Mouse (Mus musculus): ENCODE measurements around the gene Fra10ac1. TPM values are rescaled to one million over a fixed set of nuclear protein-coding genes. Genes with fewer than 3 reads are reported as not detected.

Fra10ac1 gene
- polyA plus RNA-seq, 1 experiment from 2014 or later, result 35.4 TPM

- 57% methylated on average over 12 of the region's 12 CpGs for WGBS
- H3K4me2 ChIP-seq (ENCODE audit: low read depth, low read length), result no peak overlapping the region
- H3K4me3 ChIP-seq (replicated peaks; ENCODE audit: low read length), result no peak overlapping the region
- no peak for ATAC-seq (ENCODE audit: insufficient read depth, low FRiP score)
- no peaks in the 10 kb centered on the region for H3K27me3 ChIP-seq (ENCODE audit: control insufficient read depth, insufficient read depth, low read length)
- H3K4me1 ChIP-seq (ENCODE audit: control insufficient read depth, insufficient read depth, low read length), result no peaks in the 10 kb centered on the region
- H3K9ac ChIP-seq (ENCODE audit: low read length), result no peak overlapping the region
- H3K27ac ChIP-seq (ENCODE audit: low read length), result no peak overlapping the region
- no peaks in the 10 kb centered on the region for H3K9me3 ChIP-seq (replicated peaks; ENCODE audit: control insufficient read depth, low read length)
- H3K36me3 ChIP-seq (ENCODE audit: control insufficient read depth, insufficient read depth, low read length), result no peaks in the 10 kb centered on the region
Measured at GRCm38 (mm10) chr19:38238213-38238951, 14.4 kb upstream of the Fra10ac1 start.

DNA sequence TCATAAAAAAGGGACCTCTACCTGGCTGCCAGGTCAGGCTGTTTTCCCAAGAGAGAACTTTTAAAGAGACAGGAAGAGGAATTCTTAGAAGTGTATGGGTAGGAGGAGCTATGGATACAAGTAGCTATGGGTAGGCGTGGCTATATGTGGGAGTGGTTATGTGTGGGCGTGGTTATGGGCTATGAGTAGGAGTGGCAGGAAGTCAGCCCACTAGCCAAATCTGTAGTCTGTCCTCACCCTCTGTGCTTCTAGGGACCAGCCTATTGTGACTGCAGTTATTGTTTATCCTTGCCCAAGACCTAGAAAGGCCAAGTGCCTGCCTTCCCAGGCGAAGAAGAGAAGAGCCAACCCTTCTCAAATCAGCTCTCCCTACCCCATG lies 13.9 kb upstream of the Fra10ac1 start:
- no peaks in the 10 kb centered on the region for H3K27me3 ChIP-seq (ENCODE audit: control insufficient read depth, insufficient read depth, low read length)
- no peak overlapping the region for H3K4me3 ChIP-seq (replicated peaks; ENCODE audit: low read length)
- peak; percentile 33; the same call in 1 of the 2 replicates for ATAC-seq (ENCODE audit: insufficient read depth, low FRiP score)
- no peak overlapping the region for H3K27ac ChIP-seq (ENCODE audit: low read length)
- no peaks in the 10 kb centered on the region for H3K4me1 ChIP-seq (ENCODE audit: control insufficient read depth, insufficient read depth, low read length)
- no peaks in the 10 kb centered on the region for H3K9me3 ChIP-seq (replicated peaks; ENCODE audit: control insufficient read depth, low read length)
- no peak overlapping the region for H3K9ac ChIP-seq (ENCODE audit: low read length)
- H3K36me3 ChIP-seq (ENCODE audit: control insufficient read depth, insufficient read depth, low read length), result no peaks in the 10 kb centered on the region
- no peak overlapping the region for H3K4me2 ChIP-seq (ENCODE audit: low read depth, low read length)
- WGBS, result 40% methylated on average over 3 of the region's 3 CpGs

GRCm38 (mm10) chr19:38236526-38236925 lies 12.6 kb upstream of the Fra10ac1 start:
- 69% methylated on average over 5 of the region's 5 CpGs for WGBS
- no peak overlapping the region for H3K4me3 ChIP-seq (replicated peaks; ENCODE audit: low read length)
- H3K27me3 ChIP-seq (ENCODE audit: control insufficient read depth, insufficient read depth, low read length), result no peaks in the 10 kb centered on the region
- H3K9ac ChIP-seq (ENCODE audit: low read length), result no peak overlapping the region
- H3K27ac ChIP-seq (ENCODE audit: low read length), result no peak overlapping the region
- ATAC-seq (ENCODE audit: insufficient read depth, low FRiP score), result no peak
- H3K4me2 ChIP-seq (ENCODE audit: low read depth, low read length), result no peak overlapping the region
- H3K4me1 ChIP-seq (ENCODE audit: control insufficient read depth, insufficient read depth, low read length), result no peaks in the 10 kb centered on the region
- H3K36me3 ChIP-seq (ENCODE audit: control insufficient read depth, insufficient read depth, low read length), result no peaks in the 10 kb centered on the region
- H3K9me3 ChIP-seq (replicated peaks; ENCODE audit: control insufficient read depth, low read length), result no peaks in the 10 kb centered on the region

DNA sequence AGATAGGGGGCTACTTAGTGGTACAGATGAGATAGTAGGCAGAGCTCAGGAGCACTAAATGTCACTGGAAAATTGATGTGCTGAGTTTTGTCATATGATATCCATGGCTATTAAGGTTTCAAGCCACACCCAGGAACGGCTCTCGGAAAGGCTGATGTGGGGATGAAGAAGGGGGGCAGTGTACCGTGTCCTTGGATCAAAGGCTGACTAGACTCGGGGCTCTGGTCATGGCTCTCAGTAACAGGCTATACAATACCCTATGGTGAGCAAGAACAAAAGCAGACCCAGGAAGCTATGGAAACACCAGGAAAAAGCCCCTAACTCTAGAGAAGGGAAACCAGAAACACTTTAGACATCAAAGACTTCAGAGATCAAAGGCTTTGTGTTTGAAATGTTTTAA lies 8.6 kb upstream of the Fra10ac1 start:
- Histone ChIP-seq H3K27ac (ENCODE audit: low read length) (no peak overlapping the region), H3K4me1 (ENCODE audit: control insufficient read depth, insufficient read depth, low read length) (no peaks in the 10 kb centered on the region), H3K27me3 (ENCODE audit: control insufficient read depth, insufficient read depth, low read length) (no peaks in the 10 kb centered on the region), H3K36me3 (ENCODE audit: control insufficient read depth, insufficient read depth, low read length) (no peaks in the 10 kb centered on the region), H3K9me3 (replicated peaks; ENCODE audit: control insufficient read depth, low read length) (0 out of 2 replicates have a peak, but pooled peaks cover 3% of the 10 kb centered on the region), H3K9ac (ENCODE audit: low read length) (no peak overlapping the region), H3K4me3 (replicated peaks; ENCODE audit: low read length) (no peak overlapping the region), H3K4me2 (ENCODE audit: low read depth, low read length) (no peak overlapping the region)
- 18% methylated on average over 4 of the region's 4 CpGs for WGBS
- no peak for ATAC-seq (ENCODE audit: insufficient read depth, low FRiP score)

DNA sequence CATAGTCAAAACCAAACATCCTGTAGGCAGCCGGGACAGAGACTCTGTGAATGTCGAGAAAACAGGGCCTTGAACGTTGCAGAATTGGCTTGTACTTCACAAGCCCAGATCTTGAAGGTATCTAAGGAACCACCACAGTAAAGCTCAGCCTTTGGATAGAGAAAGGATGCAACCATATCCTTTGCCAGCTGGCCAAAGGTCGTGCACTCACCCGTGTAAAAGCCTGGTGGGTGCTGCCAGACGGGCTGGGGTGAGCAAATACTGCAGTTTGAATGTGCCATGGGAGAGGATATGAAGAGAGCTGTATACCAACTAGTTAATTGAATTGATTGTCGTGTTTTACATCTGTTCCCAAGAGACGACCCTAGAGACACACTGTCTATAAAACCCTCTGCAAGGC lies 8.1 kb upstream of the Fra10ac1 start:
- WGBS, result 48% methylated on average over 8 of the region's 8 CpGs
- Histone ChIP-seq H3K4me3 (replicated peaks; ENCODE audit: low read length) (no peak overlapping the region), H3K4me1 (ENCODE audit: control insufficient read depth, insufficient read depth, low read length) (no peaks in the 10 kb centered on the region), H3K27me3 (ENCODE audit: control insufficient read depth, insufficient read depth, low read length) (no peaks in the 10 kb centered on the region), H3K9ac (ENCODE audit: low read length) (no peak overlapping the region), H3K27ac (ENCODE audit: low read length) (no peak overlapping the region), H3K4me2 (ENCODE audit: low read depth, low read length) (no peak overlapping the region), H3K9me3 (replicated peaks; ENCODE audit: control insufficient read depth, low read length) (0 out of 2 replicates have a peak, but pooled peaks cover 3% of the 10 kb centered on the region), H3K36me3 (ENCODE audit: control insufficient read depth, insufficient read depth, low read length) (no peaks in the 10 kb centered on the region)
- no peak for ATAC-seq (ENCODE audit: insufficient read depth, low FRiP score)

GRCm38 (mm10) chr19:38228699-38229098 lies 4.7 kb upstream of the Fra10ac1 start:
- Histone ChIP-seq H3K4me1 (ENCODE audit: control insufficient read depth, insufficient read depth, low read length) (no peaks in the 10 kb centered on the region), H3K4me3 (replicated peaks; ENCODE audit: low read length) (no peak overlapping the region), H3K9me3 (replicated peaks; ENCODE audit: control insufficient read depth, low read length) (0 out of 2 replicates have a peak, but pooled peaks cover 3% of the 10 kb centered on the region), H3K9ac (ENCODE audit: low read length) (no peak overlapping the region), H3K27me3 (ENCODE audit: control insufficient read depth, insufficient read depth, low read length) (no peaks in the 10 kb centered on the region), H3K27ac (ENCODE audit: low read length) (no peak overlapping the region), H3K4me2 (ENCODE audit: low read depth, low read length) (no peak overlapping the region), H3K36me3 (ENCODE audit: control insufficient read depth, insufficient read depth, low read length) (no peaks in the 10 kb centered on the region)
- ATAC-seq (ENCODE audit: insufficient read depth, low FRiP score), result no peak
- WGBS, result 54% methylated on average over 2 of the region's 2 CpGs

GRCm38 (mm10) chr19:38224685-38225060 lies 717 bp upstream of the Fra10ac1 start:
- Histone ChIP-seq H3K27me3 (ENCODE audit: control insufficient read depth, insufficient read depth, low read length) (no peaks in the 10 kb centered on the region), H3K4me3 (replicated peaks; ENCODE audit: low read length) (peak overlapping the region; percentile 72), H3K27ac (ENCODE audit: low read length) (no peak overlapping the region), H3K9ac (ENCODE audit: low read length) (peak overlapping the region; percentile 79), H3K9me3 (replicated peaks; ENCODE audit: control insufficient read depth, low read length) (0 out of 2 replicates have a peak, but pooled peaks cover 3% of the 10 kb centered on the region), H3K36me3 (ENCODE audit: control insufficient read depth, insufficient read depth, low read length) (no peaks in the 10 kb centered on the region), H3K4me1 (ENCODE audit: control insufficient read depth, insufficient read depth, low read length) (peaks cover 5% of the 10 kb centered on the region), H3K4me2 (ENCODE audit: low read depth, low read length) (peak overlapping the region; percentile 80)
- 14% methylated on average over 9 of the region's 9 CpGs for WGBS
- no peak for ATAC-seq (ENCODE audit: insufficient read depth, low FRiP score)

GRCm38 (mm10) chr19:38223356-38223904 lies 526 bp downstream of the Fra10ac1 start:
- Histone ChIP-seq H3K4me1 (ENCODE audit: control insufficient read depth, insufficient read depth, low read length) (peaks cover 5% of the 10 kb centered on the region), H3K4me2 (ENCODE audit: low read depth, low read length) (peak overlapping the region; percentile 80), H3K4me3 (replicated peaks; ENCODE audit: low read length) (peak overlapping the region; percentile 72), H3K27me3 (ENCODE audit: control insufficient read depth, insufficient read depth, low read length) (no peaks in the 10 kb centered on the region), H3K36me3 (ENCODE audit: control insufficient read depth, insufficient read depth, low read length) (peaks cover 5% of the 10 kb centered on the region; the same call in 1 of the 2 replicates), H3K9me3 (replicated peaks; ENCODE audit: control insufficient read depth, low read length) (no peaks in the 10 kb centered on the region), H3K27ac (ENCODE audit: low read length) (peak overlapping the region; percentile 86), H3K9ac (ENCODE audit: low read length) (peak overlapping the region; percentile 79)
- WGBS, result 8% methylated on average over 12 of the region's 12 CpGs
- peak; percentile 8; the same call in 1 of the 2 replicates for ATAC-seq (ENCODE audit: insufficient read depth, low FRiP score)

- Histone ChIP-seq H3K9me3 (replicated peaks; ENCODE audit: control insufficient read depth, low read length) (no peaks in the 10 kb centered on the region), H3K4me1 (ENCODE audit: control insufficient read depth, insufficient read depth, low read length) (no peaks in the 10 kb centered on the region; the same call in 1 of the 2 replicates), H3K27ac (ENCODE audit: low read length) (no peak overlapping the region), H3K4me2 (ENCODE audit: low read depth, low read length) (no peak overlapping the region), H3K36me3 (ENCODE audit: control insufficient read depth, insufficient read depth, low read length) (peaks cover 20% of the 10 kb centered on the region), H3K27me3 (ENCODE audit: control insufficient read depth, insufficient read depth, low read length) (no peaks in the 10 kb centered on the region), H3K9ac (ENCODE audit: low read length) (no peak overlapping the region), H3K4me3 (replicated peaks; ENCODE audit: low read length) (no peak overlapping the region)
- WGBS, result 98% methylated on average over 3 of the region's 3 CpGs
- no peak for ATAC-seq (ENCODE audit: insufficient read depth, low FRiP score)
Measured at GRCm38 (mm10) chr19:38217696-38218095, 6.3 kb downstream of the Fra10ac1 start.
